Mouse (Mus musculus): Measurements from ENCODE around the gene Ank.
A peak's percentile ranks its signal among the peaks of the same experiment; 100 is the strongest.

Gene Ank

DNA sequence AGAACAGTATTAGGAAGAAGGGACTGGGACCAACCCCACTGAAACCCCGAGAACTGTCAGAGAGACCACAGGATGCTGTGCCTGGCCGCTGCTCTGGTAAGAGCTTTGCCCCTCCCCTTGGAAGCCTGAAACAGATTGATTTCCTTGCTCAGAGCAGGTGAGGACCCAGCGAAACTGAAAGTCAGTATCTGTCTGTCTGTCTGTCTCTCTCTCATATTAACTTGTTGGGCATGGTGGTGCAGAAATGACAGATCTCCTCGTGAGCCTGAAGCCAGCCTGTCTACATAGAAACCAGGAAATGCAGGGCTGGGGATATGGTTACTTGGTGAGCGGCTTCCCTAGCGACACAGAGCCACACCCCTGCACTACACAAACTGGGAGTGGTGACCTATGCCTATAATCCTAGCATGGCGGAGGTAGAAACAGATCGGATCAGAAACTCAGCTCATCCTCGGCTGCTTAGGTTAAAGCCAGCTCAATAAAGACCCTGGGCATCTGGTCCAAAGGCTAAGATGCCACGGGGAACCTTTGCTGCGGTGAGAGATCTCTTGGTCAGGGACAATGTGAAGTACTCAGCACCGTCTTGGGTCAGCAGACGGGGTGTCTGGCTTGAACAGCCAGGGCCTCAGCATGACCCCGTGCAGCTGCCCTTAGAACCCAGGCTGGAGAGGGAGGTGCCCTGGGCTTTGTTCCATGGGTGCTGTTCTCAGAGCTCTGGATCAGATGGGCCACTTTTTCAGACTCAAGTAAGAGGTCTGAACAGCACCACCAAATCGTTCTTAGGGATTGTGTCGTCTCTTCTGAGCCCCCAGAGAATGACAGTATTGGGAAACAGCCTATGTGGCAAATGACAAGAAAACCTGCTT is 111.7 kb downstream of the Ank start:
- no peak for DNase-seq

DNA sequence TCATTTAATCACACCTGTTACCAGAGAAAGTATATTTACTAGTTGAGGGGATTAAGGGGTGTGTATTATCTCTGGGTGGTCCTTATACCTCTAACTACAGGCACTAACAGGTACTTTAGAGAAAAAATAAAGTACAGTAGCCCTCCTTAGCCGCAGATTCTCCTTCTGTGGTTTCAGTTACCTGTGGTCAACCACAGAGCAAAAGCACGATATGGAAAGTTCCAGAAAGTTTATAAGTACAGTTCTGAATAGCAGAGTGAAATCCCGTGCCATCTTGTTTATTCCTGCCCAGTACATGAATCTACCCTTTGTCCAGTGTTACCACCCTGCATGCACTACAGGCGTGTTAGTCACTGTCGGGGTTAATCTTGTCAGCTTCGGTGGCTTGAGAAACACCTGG is 112.4 kb downstream of the Ank start:
- DNase-seq = no peak

DNA sequence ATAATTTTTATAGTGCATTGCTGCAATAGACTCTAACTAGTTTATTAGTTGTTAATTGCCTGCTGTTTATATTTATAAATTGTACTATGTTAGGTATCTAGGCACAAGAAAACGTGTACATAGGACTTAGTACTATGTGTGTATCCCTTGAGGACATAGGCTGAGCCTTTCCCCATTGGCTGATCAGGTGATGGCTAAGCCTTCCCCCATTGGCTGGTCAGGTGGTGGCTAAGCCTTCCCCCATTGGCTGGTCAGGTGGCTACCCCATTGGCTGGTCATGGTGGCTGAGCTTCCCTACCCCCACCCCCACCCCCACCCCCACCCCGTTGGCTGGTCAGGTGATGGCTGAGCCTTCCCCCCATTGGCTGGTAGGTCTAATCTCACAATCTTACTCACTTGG is 113.4 kb downstream of the Ank start:
- no peak for DNase-seq

DNA sequence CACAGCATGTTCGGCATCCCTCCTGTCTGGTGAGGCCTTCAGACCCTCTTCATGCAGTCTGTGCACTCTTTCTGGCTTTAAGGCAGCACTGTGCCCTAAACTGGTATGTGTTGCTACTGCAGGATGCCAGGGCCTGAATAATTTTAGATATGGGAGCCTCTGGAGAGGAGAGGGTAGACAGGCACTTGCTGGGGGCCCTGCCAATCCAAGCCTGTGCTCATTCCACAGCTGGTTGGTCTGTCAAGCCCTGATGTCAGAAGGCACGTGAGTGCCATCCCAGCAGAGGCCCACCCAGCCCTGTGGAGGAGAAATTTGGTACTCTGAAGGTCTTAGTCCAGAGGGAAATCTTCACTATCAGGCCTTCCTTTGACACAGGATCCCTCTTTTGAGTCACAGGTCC is 114.3 kb downstream of the Ank start:
- DNase-seq = no peak

DNA sequence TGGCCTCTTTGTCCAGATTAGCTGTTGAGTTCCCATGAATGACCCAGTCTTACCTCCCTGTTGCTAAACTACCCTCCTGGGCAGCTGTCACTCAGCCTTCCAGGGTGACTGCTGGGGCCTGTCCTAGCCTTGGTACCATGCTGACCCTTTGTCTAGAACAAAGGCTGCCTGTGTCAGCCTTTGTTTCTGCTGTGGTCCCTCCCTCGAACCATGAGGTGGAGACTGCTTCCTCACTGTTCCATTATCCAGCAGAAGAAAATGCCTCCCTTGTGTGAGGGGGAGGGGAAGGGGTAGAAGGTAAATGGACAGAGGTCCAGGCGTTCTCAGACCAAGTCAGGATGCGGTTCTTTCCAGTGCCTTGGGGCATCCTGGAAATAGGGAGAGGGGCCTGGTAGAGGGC is 115.2 kb downstream of the Ank start:
- no peak for DNase-seq

DNA sequence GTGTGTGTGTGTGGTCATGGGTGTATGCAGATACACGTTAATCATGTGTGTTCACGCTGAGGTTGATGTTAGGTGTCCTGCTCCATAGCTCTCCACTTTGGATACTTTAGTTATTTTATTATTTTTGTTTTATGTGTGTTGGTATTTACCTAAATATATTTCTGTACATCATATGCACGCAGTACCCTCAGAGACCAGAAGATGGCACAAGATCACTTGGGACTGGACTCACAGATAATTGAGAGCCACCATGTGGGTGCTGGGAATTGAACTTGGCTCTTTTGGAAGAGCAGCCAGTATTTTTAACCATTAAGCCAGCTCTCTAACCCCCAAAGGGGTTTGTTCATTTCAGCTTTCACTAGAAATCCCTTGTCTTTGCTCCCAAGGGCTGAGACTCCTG is 116.0 kb downstream of the Ank start:
- peak; percentile 28 for DNase-seq

DNA sequence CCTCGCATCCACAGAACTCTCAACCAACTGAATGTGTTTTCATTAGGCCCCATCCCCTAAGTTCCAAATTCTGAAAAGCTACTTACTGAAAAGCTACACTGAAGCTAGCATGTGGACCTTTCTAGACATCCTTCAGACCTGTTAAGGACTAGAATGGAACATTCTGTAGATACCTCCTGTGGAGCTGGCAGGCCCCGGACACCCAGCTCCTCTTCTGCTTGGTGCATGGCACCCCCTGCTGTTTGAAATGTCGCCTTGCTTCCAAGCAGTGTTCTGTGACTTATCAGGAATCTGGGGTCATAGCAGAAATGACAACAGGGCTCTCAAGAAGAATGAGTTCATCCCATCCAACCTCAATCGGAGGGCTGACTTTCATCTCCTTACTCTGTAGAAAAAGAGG is 116.6 kb downstream of the Ank start:
- peak; percentile 63 for DNase-seq

DNA sequence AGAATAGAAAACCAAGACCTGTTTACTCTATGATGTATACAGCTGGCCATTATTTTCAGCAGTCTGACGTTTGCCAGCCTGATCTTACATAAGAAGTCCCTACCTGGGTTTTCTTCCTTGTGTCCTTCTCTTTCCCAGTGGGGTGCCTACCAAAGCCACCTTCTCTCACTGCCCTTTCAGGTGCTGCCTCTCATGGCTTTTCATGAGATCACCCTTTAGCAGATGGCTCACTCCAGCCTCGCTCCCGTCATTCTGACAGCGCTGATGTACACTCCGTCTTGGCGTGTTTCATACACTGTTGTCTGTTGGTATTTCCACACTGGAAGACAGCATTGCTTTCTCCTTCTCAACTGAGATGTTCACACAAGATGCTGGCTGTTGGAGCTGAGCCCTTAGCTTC is 117.1 kb downstream of the Ank start:
- DNase-seq = no peak

DNA sequence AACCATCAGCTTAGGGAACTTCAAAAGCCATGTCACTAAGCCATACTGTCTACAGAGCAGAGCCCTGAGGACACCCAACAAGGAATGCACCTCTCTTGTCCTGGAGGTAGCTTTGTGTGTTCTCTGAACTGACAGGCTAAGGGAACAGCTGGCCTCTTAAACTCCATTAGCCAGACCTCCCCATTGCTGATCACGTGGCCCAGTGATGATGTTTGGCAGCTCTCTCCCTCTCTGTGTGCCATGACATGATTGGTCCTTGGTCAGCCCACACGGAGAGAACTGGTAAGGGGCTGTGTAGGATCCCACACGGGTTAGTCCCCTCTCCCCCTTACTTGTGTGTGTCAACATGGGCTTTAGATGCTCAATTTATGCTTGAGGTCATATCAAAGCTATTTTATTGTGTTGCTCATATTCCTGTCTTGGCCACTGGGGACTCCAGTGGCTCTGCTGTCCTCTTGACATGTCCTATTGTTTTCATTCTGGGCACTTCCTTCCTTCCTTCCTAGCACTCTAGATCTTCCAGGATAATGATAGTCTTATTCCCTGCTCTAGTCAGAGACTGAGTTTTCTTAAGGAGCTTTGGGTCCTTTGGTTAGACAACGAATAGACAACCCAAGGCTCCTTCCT is 119.1 kb downstream of the Ank start:
- DNase-seq = no peak

DNA sequence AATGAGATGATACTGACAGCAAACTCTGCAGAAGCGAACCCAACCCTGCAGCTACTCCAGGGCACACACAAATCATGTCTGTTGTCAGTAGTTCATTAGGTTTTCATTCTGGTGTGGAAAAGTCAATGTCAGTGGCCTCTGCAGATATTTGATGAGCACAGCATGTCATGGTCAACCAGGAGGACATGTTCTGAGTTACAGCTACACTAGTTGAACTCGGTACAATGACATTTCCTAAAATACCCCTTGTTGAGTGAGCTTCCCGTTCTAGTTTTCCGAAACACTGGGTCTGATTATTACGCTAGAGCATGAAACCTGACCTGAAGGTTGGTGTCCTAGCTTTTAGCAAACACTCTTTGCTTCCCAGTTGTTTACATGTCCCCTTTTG is 119.6 kb downstream of the Ank start:
- no peak for DNase-seq

DNA sequence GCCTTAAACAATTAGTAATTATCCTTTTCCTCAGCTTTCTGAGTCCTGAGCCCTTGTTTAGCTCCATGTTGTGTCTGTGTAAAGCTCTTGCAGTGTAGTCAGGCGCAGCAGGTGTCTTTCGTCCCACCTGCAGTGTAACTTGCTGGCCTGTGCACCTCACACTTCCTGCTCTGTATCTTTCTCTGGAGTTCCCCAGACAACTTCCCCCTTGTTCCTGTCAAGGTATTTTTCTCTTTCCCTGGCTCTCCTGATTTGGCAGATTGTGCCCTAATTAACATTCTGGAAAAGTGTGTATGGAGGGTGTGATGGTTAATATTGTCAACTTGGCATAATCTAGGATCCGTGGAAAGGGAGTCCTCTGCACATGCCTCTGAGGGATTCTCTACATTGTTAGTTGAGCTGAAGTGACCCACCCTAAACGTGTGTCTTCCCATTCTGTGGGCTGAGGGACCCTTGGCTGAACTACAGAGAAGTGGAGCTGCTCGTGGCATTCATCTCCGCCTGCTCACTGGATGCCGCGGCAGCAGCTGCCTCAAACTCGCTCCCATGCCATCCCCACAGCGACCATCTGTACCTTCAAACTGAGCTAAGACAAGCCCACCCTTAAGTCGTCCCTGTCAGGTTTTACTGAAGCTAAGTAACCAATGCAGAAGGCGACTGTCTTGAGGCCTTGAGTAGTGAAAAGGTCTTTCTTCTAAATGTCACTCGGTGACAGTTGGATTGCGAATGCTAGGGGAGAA is 121.8 kb downstream of the Ank start:
- DNase-seq = no peak

DNA sequence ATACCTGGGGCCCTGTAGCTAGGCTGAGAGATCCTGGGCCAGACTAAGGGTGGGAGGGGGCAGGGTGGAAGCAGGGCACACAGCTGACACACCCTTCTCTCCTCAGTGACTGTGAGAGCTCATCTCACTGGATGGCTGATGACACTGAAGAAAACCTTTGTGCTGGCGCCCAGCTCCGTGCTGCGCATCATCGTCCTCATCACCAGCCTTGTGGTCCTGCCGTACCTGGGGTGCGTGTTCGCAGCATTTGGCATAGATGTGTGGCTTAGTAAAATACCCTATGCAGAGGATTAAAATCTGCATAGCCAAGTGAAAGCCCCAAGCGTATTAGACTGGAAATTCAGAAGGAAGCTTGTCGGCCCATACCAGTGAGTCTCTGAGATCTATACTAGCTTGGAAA is 124.3 kb downstream of the Ank start:
- no peak for DNase-seq

DNA sequence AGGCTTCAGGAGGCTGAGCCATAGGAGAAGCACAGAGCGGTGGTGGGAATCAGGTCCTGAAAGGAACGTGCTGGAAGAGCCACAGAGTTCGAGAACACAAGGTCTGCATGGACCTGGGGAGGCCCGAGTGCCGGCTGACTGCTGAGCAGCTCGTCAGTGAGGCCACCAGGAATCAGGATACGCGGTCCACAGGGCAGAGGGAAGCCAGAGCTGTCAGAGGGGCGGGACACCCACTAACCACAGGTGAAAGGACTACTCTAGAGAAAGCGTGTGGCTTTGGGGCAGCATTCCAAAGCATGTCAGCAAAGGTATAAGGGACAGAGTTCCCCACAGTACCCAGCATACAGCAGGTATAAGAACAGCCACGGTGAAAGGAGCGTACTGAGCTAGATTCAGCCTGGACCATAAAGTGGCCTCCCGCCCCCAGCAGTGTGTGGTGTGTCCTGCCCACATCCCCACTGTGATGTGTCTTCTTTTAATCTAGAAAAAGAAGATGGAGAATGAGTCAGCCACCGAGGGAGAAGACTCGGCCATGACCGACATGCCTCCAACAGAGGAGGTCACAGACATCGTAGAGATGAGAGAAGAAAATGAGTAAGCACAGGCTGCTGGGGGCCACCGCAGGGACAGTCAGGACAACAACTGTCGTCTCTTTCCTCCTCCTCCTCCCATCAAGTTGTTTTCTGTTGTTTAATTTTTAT is 126.3 kb downstream of the Ank start:
- DNase-seq = no peak

DNA sequence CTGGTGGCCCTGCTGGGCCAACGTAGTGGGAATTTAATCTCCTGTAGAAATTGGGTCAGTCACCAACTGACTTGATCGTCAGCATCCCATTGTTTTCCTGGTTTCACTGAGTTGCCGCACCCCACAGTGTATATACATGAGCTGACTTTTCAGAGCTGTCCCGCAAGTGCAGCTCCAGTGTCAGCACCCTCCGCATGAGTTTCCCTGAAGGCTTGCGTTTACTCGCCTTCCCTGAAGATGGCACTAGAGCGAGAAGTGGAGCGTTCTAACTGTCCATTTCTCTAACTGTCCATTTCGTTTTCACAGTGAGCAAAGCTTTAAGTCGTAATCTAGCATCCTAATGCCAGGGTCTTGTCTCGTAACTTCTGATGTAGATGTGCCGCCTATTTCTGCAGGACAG is 127.2 kb downstream of the Ank start:
- no peak for DNase-seq

DNA sequence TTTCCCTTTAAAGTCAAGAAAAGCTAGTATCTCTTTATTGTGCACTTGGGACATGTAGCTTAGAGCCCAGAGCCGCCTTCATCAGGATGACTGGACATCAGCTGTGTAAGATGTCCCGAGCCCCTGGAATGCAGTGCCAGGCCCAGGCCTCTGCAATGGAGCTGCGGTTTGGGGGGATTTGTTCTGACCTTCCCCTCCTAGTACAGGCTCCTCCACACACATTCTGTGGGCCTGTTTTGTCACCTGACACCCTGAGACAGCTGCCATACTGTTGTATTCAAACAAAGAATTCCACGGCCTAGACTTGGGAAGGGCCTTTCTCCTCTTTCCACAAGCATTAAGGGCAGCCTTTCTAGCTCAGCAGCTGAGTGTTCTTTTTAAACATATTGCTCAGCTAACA is 128.5 kb downstream of the Ank start:
- DNase-seq = no peak

DNA sequence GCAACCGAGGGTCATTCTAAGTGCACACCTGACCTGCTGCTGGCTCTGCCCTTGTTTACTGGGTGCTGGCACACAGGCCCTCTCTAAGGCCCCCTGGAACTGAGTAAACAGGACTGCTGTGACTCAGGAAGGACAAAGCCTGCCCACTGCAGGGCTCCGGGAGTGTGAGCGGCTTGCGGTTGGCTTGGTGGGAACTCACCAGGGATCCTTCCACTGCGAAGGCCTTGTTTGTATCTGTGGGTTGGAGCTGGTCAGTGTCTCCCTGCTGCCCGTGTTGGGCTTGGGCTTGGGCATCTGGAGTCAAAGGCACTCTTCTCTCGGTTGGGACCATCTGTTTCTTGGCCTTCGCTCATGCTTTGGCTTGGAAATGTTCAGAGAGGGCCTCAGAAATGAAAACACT is 129.1 kb downstream of the Ank start:
- DNase-seq = no peak

DNA sequence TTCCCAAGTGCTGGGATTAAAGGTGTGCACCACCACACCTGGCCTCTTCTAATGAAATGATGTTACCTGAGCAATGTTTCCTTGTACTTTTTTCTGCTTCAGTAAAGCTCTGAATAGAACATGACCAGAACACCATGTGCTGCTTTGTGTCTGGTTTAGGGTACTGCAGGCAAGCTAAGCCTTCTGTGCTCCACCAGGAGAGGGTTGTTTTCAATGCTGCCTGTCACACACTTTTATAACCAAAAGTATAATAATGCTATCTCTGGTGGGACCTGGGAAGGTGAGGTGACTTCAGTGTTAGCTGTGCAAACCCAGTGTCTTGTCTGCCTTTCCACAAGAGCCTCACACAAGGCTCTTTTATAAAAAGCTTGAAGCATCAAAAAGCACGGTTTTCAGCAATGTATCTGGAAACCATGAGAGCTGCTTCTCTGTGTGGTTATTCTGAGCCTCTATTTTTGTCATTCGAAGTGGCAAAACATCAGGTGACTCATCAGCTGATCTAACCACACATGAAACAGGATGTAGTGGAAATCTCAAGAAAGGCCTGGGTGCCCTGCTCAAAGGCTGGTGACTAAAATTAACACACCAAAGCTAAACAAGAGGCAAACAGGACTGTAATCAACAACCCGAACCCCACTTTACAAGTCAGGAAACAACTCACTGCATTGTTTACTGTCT is 130.1 kb downstream of the Ank start:
- no peak for DNase-seq

DNA sequence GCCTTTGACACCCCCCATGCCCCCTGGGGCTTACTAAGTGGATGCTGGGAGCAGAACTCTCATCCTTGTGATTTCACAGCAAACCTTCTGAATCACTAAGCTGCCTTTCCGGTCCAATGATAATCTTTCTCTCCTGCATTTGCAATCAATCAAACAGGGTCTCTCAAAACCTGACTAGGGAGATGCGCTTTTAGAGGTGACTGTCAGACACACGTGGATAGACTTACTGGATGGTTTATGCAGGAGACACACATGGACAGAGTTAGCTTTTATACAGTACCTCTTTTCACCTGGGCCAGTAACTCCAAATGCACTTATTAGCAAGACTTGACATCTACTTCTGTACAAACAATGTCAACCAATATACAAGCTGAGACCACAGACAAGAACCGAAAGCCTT is 131.0 kb downstream of the Ank start:
- no peak for DNase-seq

DNA sequence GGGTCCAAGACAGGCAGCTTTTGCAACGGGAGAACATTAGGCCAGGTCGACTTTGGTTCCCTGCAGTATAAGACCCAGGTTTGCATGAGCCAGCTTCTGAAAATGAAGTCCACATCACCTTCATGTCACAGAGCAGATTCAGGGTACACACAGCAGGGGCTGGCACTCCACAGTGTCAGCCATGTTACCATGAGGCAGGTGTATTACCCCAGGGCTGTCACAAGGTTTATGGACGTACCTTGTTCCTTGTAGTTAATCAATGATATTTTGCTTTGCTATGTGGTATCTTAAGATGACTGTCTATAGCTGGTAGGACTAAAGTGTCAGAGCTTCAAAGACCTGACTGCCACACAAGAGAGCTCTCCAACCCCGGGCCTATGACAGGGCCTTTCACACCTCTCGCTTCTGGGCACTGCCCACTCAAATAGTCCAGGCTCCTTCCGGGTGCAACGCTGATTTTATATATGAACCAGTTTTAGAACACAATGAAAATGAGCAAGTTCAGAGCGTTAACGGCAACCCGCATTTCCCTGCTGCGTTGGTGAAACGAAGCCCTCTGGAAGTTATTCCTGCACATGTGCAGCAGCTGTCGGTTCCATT is 132.4 kb downstream of the Ank start:
- DNase-seq = no peak

DNA sequence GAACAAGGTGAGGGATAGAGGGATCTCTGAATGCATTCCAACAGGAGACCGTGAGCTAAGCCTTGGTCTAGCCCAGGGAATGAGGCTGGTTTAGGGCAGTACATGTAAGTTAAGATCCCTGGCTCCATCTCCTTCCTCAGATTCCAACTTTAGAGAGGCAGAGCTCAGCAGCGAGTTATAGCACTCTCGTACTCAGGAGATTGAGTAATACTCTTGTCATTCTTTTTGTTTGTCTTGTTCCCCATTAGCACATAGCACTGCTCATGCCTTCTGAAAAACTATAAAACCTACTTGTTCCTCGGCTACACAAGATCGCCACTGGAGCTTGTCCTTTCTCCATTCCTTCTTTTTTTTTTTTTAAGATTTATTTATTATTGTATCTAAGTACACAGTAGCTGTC is 134.0 kb downstream of the Ank start:
- no peak for DNase-seq

DNA sequence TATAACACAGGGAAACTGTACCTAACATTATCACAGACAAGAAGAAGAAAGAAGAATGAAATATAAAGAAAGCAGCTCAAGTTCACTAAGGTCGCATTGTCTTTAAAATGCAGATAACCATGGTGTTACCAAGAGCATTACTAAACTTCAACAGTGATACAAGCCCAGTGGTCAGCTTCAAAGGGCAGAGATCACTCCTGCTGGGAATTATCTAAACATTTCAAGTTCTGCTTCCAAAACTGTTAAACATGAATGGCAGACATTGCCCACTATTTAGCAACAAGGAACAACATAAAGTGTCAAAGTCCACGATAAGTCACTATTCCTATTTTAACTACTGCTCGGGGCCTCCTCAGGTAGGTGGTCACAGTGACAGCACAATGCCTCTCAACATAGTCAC is 138.1 kb downstream of the Ank start:
- DNase-seq = no peak

DNA sequence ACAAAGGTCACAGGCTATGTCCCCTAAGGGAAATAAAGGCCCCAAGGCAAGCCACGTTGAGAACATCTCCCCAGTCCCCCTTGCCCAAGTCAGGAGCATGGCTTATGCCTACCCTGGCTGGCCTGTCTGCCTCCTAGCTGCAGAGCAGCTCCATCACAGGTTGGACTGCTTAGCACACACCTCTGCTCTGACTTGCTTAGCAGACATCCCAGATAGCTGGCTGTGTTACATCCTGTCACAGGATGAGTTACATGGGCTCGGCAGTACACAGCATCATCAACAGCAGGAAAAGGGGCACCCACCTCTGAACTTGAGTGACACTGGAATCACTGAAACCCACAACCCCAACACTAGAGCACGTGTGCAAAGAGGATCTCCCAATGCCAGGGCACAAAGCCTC is 138.8 kb downstream of the Ank start:
- DNase-seq = no peak

DNA sequence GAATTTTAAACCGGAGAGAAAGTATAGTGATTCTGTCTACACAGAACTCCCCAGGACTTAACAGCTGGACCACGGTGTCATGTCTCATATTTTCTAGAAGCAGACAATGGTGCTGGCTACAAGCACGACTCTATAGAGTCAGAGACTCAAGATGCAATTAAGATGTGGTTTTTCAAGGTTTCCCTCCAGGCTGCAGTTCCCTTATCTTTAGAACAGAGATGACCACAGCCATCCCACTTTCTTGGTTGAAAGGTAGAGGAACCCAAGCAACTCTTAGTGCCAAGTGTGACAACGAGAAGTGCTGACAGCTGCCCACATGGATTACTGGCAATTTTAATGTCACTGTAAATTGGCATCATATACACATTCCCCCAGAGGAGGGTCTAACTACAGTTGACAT is 143.1 kb downstream of the Ank start:
- DNase-seq = no peak

Measured in lung, postnatal 14 days (tissue).